Mouse (Mus musculus) hindbrain, postnatal 0 days (tissue): ENCODE measurements around the gene Rsf1. TPM values are rescaled to one million over a fixed set of nuclear protein-coding genes. Genes with fewer than 3 reads are reported as not detected.

Experiments
- ATAC-seq: fragments of 200-750 bp; cut with Nextera tagmentation; 2 replicates; pipeline ENCODE4 v1.8.0; 2017; ENCODE audit warnings: mild to moderate bottlenecking, moderate TSS enrichment, moderate library complexity
- DNase-seq: peaks from one replicate; pipeline ENCODE4 v3.0.0-alpha.2; 2015; ENCODE audit warnings: low spot score
- H3K27ac ChIP-seq: fragments of 300-500 bp; sonication (generic); 2 replicates; pipeline ENCODE4 v1.5.1; 2014; ENCODE audit warnings: mild to moderate bottlenecking
- H3K27me3 ChIP-seq: fragments of 300-500 bp; sonication (generic); 2 replicates; pipeline ENCODE4 v1.6.1; 2014; ENCODE audit warnings: low read length, mixed read lengths; ENCODE audit not compliant: insufficient read depth
- H3K36me3 ChIP-seq: fragments of 300-500 bp; sonication (generic); 2 replicates; pipeline ENCODE4 v1.6.1; 2014; ENCODE audit warnings: low read length, mixed read lengths; ENCODE audit not compliant: insufficient read depth
- H3K4me1 ChIP-seq: fragments of 300-500 bp; sonication (generic); 2 replicates; pipeline ENCODE4 v1.6.1; 2014; ENCODE audit warnings: antibody characterized with exemption, low read length, mixed read lengths; ENCODE audit not compliant: insufficient read depth
- H3K4me2 ChIP-seq: fragments of 300-500 bp; sonication (generic); 2 replicates; pipeline ENCODE4 v1.6.1; 2014; ENCODE audit warnings: low read depth, mild to moderate bottlenecking, low read length, moderate library complexity, mixed read lengths
- H3K4me3 ChIP-seq: fragments of 300-500 bp; sonication (generic); 2 replicates; pipeline ENCODE4 v1.5.1; 2014; ENCODE audit warnings: low read length
- H3K9ac ChIP-seq: fragments of 300-500 bp; sonication (generic); replicated peaks from 2 replicates; pipeline ENCODE4 v1.6.1; 2014; ENCODE audit warnings: mild to moderate bottlenecking, low read length, moderate library complexity, mixed read lengths
- H3K9me3 ChIP-seq: fragments of 300-500 bp; sonication (generic); 2 replicates; pipeline ENCODE4 v1.6.1; 2016; ENCODE audit warnings: low read length, mixed read lengths
- CTCF ChIP-seq: IDR thresholded peaks from 2 replicates; pipeline ENCODE4 v1.5.1; 2016; ENCODE audit warnings: antibody characterized with exemption, control low read depth, low read depth
- WGBS: fragments of 180-500 bp; shearing (Covaris S2); extraction: QIAGEN DNeasy Blood & Tissue Kit; methylation state at CpG from one replicate; pipeline ENCODE4 v1.1.7; 2014; 5-methylcytosine and 5-hydroxymethylcytosine counted together
- polyA plus RNA-seq: library from polyadenylated mRNA; unstranded; fragments of >200 nt; fragmentation: Nextera tagmentation; extraction: Ambion mirVana; gene quantifications from 2 replicates; pipeline ENCODE4 v1.2.1, GENCODE M21; 2015
- total RNA-seq: library from RNA; depleted of rRNA; stranded (reverse); fragments of >200 nt; gene quantifications from 2 replicates; pipeline ENCODE4 v1.2.3, GENCODE M21; 2014

Rsf1 gene
- total and polyA plus RNA-seq, 2 experiments from 2014 or later: 18.2 to 27.6 TPM

- no peak overlapping the region for H3K27ac ChIP-seq
- peak; percentile 39 for TF ChIP-seq CTCF
- H3K36me3 ChIP-seq: peaks cover 9% of the 10 kb centered on the region
- H3K4me2 ChIP-seq: no peak overlapping the region
- no peak overlapping the region for H3K9ac ChIP-seq
- H3K27me3 ChIP-seq: no peaks in the 10 kb centered on the region
- H3K4me3 ChIP-seq: no peak overlapping the region
- no peak for ATAC-seq
- no peak for DNase-seq
- WGBS: 91% methylated on average over 6 of the region's 6 CpGs
- no peaks in the 10 kb centered on the region for H3K4me1 ChIP-seq
- no peaks in the 10 kb centered on the region for H3K9me3 ChIP-seq
Observed at GRCm38 (mm10) chr7:97656144-97656543, 76.5 kb downstream of the Rsf1 start.

DNA sequence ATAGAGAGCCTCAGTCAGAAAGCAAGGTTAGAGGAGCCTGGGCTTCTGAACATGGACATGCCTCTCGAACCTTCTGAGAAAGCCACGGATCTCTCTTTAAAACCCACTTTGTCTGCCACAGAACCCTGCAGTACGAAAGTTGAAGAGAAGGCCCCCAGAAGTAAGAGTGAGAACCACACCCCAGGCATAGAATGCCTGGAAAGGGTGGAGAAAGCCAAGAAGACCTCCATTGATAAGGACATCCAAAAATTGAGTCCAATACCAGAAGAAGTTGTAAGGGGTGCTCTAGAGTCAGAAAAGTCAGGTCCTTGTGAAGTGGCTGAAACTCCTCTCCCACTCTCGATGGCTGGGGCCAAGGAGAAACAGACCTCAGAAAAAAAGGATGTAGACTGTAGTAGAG is 81.9 kb downstream of the Rsf1 start:
- Histone ChIP-seq H3K27me3 (no peaks in the 10 kb centered on the region), H3K4me1 (no peaks in the 10 kb centered on the region), H3K9ac (no peak overlapping the region), H3K36me3 (peaks cover 30% of the 10 kb centered on the region), H3K9me3 (no peaks in the 10 kb centered on the region), H3K4me3 (no peak overlapping the region), H3K27ac (no peak overlapping the region), H3K4me2 (no peak overlapping the region)
- TF ChIP-seq CTCF: no peak
- ATAC-seq (no peak), DNase-seq (no peak)
- 94% methylated on average over 4 of the region's 4 CpGs for WGBS

- H3K9ac ChIP-seq: no peak overlapping the region
- H3K4me1 ChIP-seq: no peaks in the 10 kb centered on the region
- peaks cover 28% of the 10 kb centered on the region for H3K36me3 ChIP-seq
- H3K27me3 ChIP-seq: no peaks in the 10 kb centered on the region
- TF ChIP-seq CTCF: peak; percentile 58
- H3K27ac ChIP-seq: no peak overlapping the region
- 7% methylated on average over 1 of the region's 1 CpGs for WGBS
- H3K9me3 ChIP-seq: no peaks in the 10 kb centered on the region
- ATAC-seq (no peak), DNase-seq (peak; percentile 71)
- H3K4me2 ChIP-seq: no peak overlapping the region
- H3K4me3 ChIP-seq: no peak overlapping the region
Observed at GRCm38 (mm10) chr7:97679239-97679638, 99.5 kb downstream of the Rsf1 start.

- Histone ChIP-seq H3K36me3 (peaks cover 16% of the 10 kb centered on the region), H3K9me3 (no peaks in the 10 kb centered on the region), H3K27ac (no peak overlapping the region), H3K4me1 (no peaks in the 10 kb centered on the region), H3K4me2 (no peak overlapping the region), H3K9ac (no peak overlapping the region), H3K27me3 (no peaks in the 10 kb centered on the region), H3K4me3 (no peak overlapping the region)
- ATAC-seq (no peak), DNase-seq (no peak)
- 86% methylated on average over 2 of the region's 2 CpGs for WGBS
- TF ChIP-seq CTCF: no peak
Observed at GRCm38 (mm10) chr7:97687831-97688230, 108.1 kb downstream of the Rsf1 start.

DNA sequence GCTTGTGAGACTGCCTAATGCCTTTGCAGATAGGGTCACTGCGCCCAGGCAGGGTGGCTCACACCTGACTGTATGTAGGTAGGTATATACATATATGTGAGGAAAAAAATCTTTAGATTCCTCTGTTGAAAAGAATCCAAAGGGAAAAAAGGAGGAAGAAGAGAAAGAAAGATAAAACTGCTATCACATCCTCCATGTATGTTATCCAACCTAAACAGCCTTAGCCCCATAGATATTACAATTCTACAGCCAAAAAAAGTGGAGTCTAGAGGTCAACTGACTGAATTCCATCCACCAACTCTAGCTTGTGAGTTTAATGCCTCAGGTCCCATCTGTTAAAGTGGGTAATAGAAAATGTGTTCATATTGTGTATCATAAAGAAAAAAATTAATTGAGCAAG is 115.8 kb downstream of the Rsf1 start:
- Histone ChIP-seq H3K4me1 (peaks cover 3% of the 10 kb centered on the region), H3K4me3 (no peak overlapping the region), H3K4me2 (peak overlapping the region; percentile 80; the same call in 1 of the 2 replicates), H3K27me3 (no peaks in the 10 kb centered on the region), H3K27ac (no peak overlapping the region), H3K36me3 (no peaks in the 10 kb centered on the region), H3K9me3 (no peaks in the 10 kb centered on the region), H3K9ac (no peak overlapping the region)
- WGBS: 100% methylated on average over 1 of the region's 1 CpGs
- no peak for TF ChIP-seq CTCF
- DNase-seq (no peak), ATAC-seq (no peak)

GRCm38 (mm10) chr7:97696133-97696505 is 116.4 kb downstream of the Rsf1 start:
- no peaks in the 10 kb centered on the region for H3K36me3 ChIP-seq
- DNase-seq (no peak), ATAC-seq (peak; percentile 89)
- H3K27me3 ChIP-seq: no peaks in the 10 kb centered on the region
- peak overlapping the region; percentile 80 for H3K4me2 ChIP-seq
- WGBS: 32% methylated on average over 19 of the region's 19 CpGs
- H3K27ac ChIP-seq: peak overlapping the region; percentile 88
- TF ChIP-seq CTCF: no peak
- peak overlapping the region; percentile 96 for H3K9ac ChIP-seq
- H3K4me3 ChIP-seq: peak overlapping the region; percentile 98
- no peaks in the 10 kb centered on the region for H3K9me3 ChIP-seq
- peaks cover 3% of the 10 kb centered on the region for H3K4me1 ChIP-seq

GRCm38 (mm10) chr7:97696506-97697254 is 117.0 kb downstream of the Rsf1 start, which contains the start of gene Clns1a:
Clns1a (plus strand) TSS chr7:97696634.
- peaks cover 3% of the 10 kb centered on the region for H3K4me1 ChIP-seq
- TF ChIP-seq CTCF: no peak
- H3K4me2 ChIP-seq: peak within 1 kb of the TSS; percentile 80
- H3K9ac ChIP-seq: peak within 1 kb of the TSS; percentile 96
- H3K36me3 ChIP-seq: no peaks in the 10 kb centered on the region
- DNase-seq: peak; percentile 97
- no peaks in the 10 kb centered on the region for H3K27me3 ChIP-seq
- peak; percentile 99 for ATAC-seq
- peak within 1 kb of the TSS; percentile 98 for H3K4me3 ChIP-seq
- H3K9me3 ChIP-seq: no peaks in the 10 kb centered on the region
- WGBS: 1% methylated on average over 63 of the region's 63 CpGs
- peak within 1 kb of the TSS; percentile 88 for H3K27ac ChIP-seq
